In genomic region chr16:59666938-59667337, GRCm38 (mm10) we compare ENCODE assay signal across 21 mouse cellular contexts. TPM values are rescaled to one million over a fixed set of nuclear protein-coding genes. Genes with fewer than 3 reads are reported as not detected.
DNase-seq lines count a peak whose midpoint lies in the region; TF ChIP-seq lines count a peak whose summit lies in the region.
"Had no signal": no experiment of that assay in that cellular context is flagged by ENCODE, and none has a peak within 500 bp of the region (broad histone marks: within the 10 kb centered on the region; RNA-seq: fewer than 3 reads in every experiment).

No protein-coding gene starts in this region.

- no peaks in the 10 kb centered on the region for H3K4me1 ChIP-seq in E14TG2a.4 (replicated peaks; ENCODE audit: low read depth, low read length)
- no peaks in the 10 kb centered on the region for H3K4me1 ChIP-seq in forebrain, embryonic 10.5 days
- no peaks in the 10 kb centered on the region for H3K4me1 ChIP-seq in thymus, adult 2 months (replicated peaks; ENCODE audit: control insufficient read depth, insufficient read depth, low read length)
- H3K4me1 ChIP-seq: embryonic facial prominence, embryonic 12.5 days; heart, embryonic 12.5 days; hindbrain, embryonic 10.5 days; hindbrain, embryonic 15.5 days had no signal

- no peak overlapping the region for H3K4me3 ChIP-seq in left cerebral cortex, adult 2 months
- no peak overlapping the region for H3K4me3 ChIP-seq in E14TG2a.4 (replicated peaks; ENCODE audit: low read length)
- no peak overlapping the region for H3K4me3 ChIP-seq in forebrain, embryonic 10.5 days
- no peak overlapping the region for H3K4me3 ChIP-seq in thymus, adult 2 months (ENCODE audit: control insufficient read depth, insufficient read depth, low read length)
- H3K4me3 ChIP-seq: embryonic facial prominence, embryonic 12.5 days; gastrocnemius, adult 2 months; heart, embryonic 12.5 days; hindbrain, embryonic 10.5 days; hindbrain, embryonic 15.5 days had no signal

- TF ChIP-seq POLR2A in brain, embryonic 14.5 days (IDR thresholded peaks at IDR 0.05; ENCODE audit: borderline replicate concordance, extremely low read depth, insufficient read depth, insufficient read length, poor library complexity, severe bottlenecking): no peak
- TF ChIP-seq POLR2A in thymus, adult 2 months (IDR thresholded peaks at IDR 0.05; ENCODE audit: control insufficient read depth, extremely low read depth, insufficient read depth, low read length, poor library complexity): no peak

- DNase-seq in left cerebral cortex, adult 2 months (ENCODE audit: extremely low spot score in 1 of 2, low spot score in 2 of 2): no peak
- DNase-seq in left cerebral cortex, adult 18-20 months (ENCODE audit: low spot score in 2 of 2): no peak
- peak; percentile 7 for DNase-seq in NIH3T3 (ENCODE audit: low read depth)
- no peak for DNase-seq in brain, embryonic 14.5 days (ENCODE audit: low read depth)
- no peak for DNase-seq in forebrain, embryonic 10.5 days (ENCODE audit: extremely low spot score, low spot score)
- no peak for DNase-seq in ovary, postnatal 10 days (ENCODE audit: low spot score)
- DNase-seq in thymus, adult 2 months: no peak
- DNase-seq: adrenal gland, adult 2 months; adrenal gland, postnatal 36 days; B cell, adult 2 months; cerebellum, adult 11-12 months; cerebellum, adult 9-10 months; cerebellum, postnatal 25 days; gastrocnemius, adult 2 months; heart, adult 18-20 months had no signal

- H3K27ac ChIP-seq in left cerebral cortex, adult 2 months: no peak overlapping the region
- no peak overlapping the region for H3K27ac ChIP-seq in forebrain, embryonic 10.5 days
- H3K27ac ChIP-seq in thymus, adult 2 months (ENCODE audit: control insufficient read depth, insufficient read depth, low read length): no peak overlapping the region
- H3K27ac ChIP-seq: embryonic facial prominence, embryonic 12.5 days; gastrocnemius, adult 2 months; hindbrain, embryonic 10.5 days; hindbrain, embryonic 15.5 days had no signal

- WGBS in forebrain, embryonic 10.5 days: 93% methylated on average over 2 of the region's 2 CpGs
- WGBS in thymus, adult 2 months: 93% methylated on average over 2 of the region's 2 CpGs

- TF ChIP-seq CTCF in left cerebral cortex, adult 2 months (IDR thresholded peaks at IDR 0.05): peak; percentile 42
- TF ChIP-seq CTCF in E14TG2a.4 (conservative IDR thresholded peaks at IDR 0.05; ENCODE audit: low read length): peak; percentile 28
- TF ChIP-seq CTCF in brain, embryonic 14.5 days (IDR thresholded peaks at IDR 0.05; ENCODE audit: borderline replicate concordance, extremely low read depth, insufficient read depth, insufficient read length): peak; percentile 18; the same call in 1 of the 2 replicates
- no peak for TF ChIP-seq CTCF in thymus, adult 2 months (IDR thresholded peaks at IDR 0.05; ENCODE audit: borderline replicate concordance, control insufficient read depth, extremely low read depth, insufficient read depth, low read length, poor library complexity)

- H3K27me3 ChIP-seq in E14TG2a.4 (ENCODE audit: insufficient read depth, low read length): no peaks in the 10 kb centered on the region
- H3K27me3 ChIP-seq in forebrain, embryonic 10.5 days (ENCODE audit: poor library complexity, severe bottlenecking): no peaks in the 10 kb centered on the region
- no peaks in the 10 kb centered on the region for H3K27me3 ChIP-seq in thymus, adult 2 months (ENCODE audit: control insufficient read depth, insufficient read depth, low read length)
- H3K27me3 ChIP-seq: embryonic facial prominence, embryonic 12.5 days; heart, embryonic 12.5 days; hindbrain, embryonic 15.5 days had no signal

- H3K9me3 ChIP-seq in E14TG2a.4 (ENCODE audit: low read length): no peaks in the 10 kb centered on the region
- H3K9me3 ChIP-seq in forebrain, embryonic 10.5 days: no peaks in the 10 kb centered on the region
- H3K9me3 ChIP-seq: embryonic facial prominence, embryonic 12.5 days; G1E; heart, embryonic 12.5 days; hindbrain, embryonic 10.5 days; hindbrain, embryonic 15.5 days had no signal

- intact Hi-C loops in left cerebral cortex, adult 2 months (cut with DNase I): no loop called here

- no peaks in the 10 kb centered on the region for H3K36me3 ChIP-seq in E14TG2a.4 (ENCODE audit: insufficient read depth, low read length)
- H3K36me3 ChIP-seq in forebrain, embryonic 10.5 days (replicated peaks): no peaks in the 10 kb centered on the region
- no peaks in the 10 kb centered on the region for H3K36me3 ChIP-seq in thymus, adult 2 months (ENCODE audit: control insufficient read depth, insufficient read depth, low read length)
- H3K36me3 ChIP-seq: embryonic facial prominence, embryonic 12.5 days; G1E; heart, embryonic 12.5 days; hindbrain, embryonic 10.5 days; hindbrain, embryonic 15.5 days had no signal

RNA-seq across cellular contexts. Expression of gene Arl6, which starts 27.7 kb away (rescaled TPM):
- 10 to 100 TPM; 31.0 to 33.2 TPM for total RNA-seq in left cerebral cortex, adult 2 months (2021)
- 10 to 100 TPM; 26.3 to 34.0 TPM for total RNA-seq in left cerebral cortex, adult 18-20 months (2021)
- 20.7 and 24.3 TPM in 2 replicates for polyA plus RNA-seq in brain, embryonic 14.5 days (2012; rRNA removed)
- 57.6 and 58.6 TPM in 2 replicates for polyA plus RNA-seq in forebrain, embryonic 10.5 days (2016; fragmentation: Nextera tagmentation; extraction: Ambion mirVana)
- 0.93 and 0.97 TPM in 2 replicates for polyA plus RNA-seq in thymus, adult 2 months (2012; rRNA removed)

Comparison
In these comparisons a context has a peak if more than half of its experiments do, and no peak if none do; other contexts are left out.
1. RNA of gene Arl6, which starts 27.7 kb away (polyA plus RNA-seq): 57.6 to 58.6 TPM in forebrain, embryonic 10.5 days and 20.7 to 24.3 TPM in brain, embryonic 14.5 days; 0.93 to 0.97 TPM in thymus, adult 2 months; every median in the first group is over 10 times any median in the second.